Mouse (Mus musculus) ovary, postnatal 14 days (tissue): ENCODE measurements around the gene Brd3.

Experiments
- DNase-seq: peaks from one replicate; pipeline ENCODE4 v3.0.0; 2022; ENCODE audit warnings: low spot score

Gene Brd3

DNA sequence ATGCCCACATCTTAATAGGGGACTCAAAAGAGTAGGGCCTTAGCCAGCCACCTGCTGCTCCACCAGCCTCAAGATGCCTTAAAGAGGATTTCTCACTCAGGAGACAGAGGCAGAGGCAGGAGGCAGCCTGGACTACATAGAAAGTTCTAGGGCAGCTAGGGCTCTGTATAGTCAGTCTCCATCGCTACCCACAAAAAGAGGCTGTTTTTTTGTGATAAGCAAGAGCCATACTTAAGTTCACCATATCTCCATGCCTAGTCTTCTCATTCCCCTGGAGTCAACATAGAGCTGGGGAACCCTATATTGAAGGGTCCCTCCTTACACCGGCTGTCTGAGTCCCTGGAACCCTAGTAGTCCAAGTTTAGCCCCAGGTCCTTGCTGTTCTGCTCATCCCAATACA is 36.9 kb downstream of the Brd3 start:
- DNase-seq = no peak

DNA sequence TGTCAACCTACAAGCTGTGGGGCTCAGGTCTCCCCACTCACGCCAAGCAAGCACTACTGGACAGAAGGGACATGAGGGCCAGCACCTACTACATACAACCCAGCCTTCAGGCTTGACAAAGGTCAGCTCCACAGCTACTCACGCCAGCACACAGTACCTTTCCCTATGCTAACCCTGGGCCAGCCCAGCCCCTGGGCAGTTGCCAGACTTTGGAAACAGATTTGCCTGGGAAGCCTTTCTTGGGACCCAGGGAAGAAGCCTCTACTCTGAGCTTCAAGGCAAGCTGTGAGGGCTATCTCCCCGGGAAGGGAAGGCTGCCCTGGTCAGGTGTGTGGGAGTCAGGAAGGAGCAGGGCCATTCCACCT is 37.5 kb downstream of the Brd3 start:
- no peak for DNase-seq

DNA sequence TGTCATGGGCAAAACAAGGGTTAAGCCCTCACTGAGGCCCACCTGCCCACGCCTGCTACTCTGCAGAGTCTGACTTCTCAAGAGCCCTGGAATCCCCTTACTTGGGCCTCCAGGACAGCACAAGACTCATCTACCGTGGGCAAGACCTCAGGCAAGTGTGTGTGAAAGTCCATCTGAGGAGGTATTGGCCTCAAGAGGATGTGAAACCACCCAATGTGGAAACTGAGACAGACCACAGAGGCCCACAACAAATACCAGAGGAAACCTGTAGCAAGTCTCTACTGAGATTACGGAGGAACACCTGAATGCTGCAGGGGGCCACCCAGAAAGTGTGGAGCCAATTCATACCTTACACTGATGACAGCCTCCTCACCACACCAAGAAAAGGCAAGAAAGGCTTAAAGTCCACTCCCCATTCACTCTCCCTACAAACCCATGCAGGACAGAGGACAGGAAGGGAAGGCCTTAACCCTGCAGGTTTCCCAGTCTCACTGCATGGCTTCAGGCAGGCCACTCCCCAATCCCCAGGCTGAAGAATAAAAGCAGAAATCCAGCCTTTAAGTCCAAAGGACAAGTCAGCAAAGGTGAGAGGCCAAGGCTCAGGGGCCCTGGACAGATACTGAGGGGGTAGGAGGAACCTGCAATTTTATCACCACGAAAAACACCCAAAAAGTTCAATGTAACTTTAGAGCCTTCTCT is 38.0 kb downstream of the Brd3 start:
- no peak for DNase-seq

DNA sequence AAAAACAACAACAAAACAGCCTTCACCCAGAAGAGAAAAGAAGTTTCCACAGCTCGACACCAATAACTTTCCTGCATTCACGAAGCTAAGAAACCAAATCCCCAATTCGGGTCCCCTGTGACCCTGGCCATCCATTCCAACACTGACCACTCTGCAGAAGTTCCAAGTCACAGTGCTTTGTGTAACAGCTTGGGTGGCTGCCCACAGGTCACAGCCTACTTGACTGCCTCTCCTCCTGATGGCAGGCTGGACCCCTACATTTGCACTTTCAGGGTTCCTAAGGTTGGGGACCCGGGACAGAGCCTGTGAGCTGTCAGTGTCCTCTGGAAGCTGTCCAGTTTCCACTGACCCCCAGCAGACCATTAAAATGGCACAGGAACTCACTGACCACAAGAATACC is 44.6 kb downstream of the Brd3 start:
- DNase-seq = no peak

DNA sequence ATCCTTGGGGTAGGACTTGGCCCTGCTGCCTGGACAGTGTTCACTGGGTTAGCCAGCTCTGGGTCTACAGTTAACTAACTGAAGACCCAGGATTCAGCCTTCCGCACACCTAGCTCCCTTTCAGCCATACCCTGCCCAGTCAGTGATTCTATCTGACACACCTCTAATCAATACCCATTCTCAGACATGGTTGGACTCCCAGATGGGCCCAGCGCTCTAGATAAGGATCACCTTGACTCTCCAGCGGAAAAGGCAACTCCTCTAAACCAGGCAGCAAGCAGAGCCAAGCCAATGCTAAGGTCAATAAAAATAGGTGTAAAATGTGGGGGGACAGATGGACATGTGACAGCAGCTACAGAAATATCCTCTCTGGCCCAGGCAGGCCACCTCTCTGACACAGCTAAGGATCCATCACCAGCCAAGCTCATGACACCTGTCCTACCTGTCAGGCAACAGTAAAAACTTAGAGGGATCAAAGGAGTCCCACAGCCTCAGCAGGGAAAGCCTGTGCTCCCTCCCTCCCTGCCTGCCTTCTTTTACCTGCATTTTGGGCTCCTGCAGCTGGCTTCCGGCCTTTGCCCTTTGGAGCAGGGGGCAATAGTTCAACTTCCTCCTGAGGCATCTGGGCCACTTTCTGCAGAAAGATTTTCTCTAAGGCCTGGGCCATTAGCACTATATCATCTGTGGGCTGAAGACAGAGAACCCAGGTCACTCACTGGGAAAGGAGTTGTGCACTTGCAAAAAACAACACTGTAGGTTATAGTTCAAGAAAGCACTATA is 45.4 kb downstream of the Brd3 start:
- no peak for DNase-seq

DNA sequence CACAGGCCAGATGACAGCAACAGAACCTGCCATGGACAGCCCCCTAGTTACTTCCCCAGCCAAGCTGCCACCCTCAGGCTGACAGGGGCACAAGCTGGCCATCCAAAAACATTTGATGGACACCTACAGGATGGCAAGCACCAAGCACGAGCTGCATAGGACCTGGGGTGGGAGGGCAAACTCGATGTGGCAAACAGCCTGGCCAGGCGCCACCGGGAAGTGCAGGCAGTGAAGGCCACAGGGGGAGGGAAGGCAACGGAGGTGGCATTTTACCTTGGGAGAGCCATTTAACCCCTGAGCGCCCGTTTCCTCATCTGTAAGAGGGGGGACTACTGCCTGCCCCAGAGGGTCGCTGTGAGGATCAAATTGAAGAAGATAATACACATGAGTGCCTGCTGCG is 46.8 kb downstream of the Brd3 start:
- DNase-seq = no peak

DNA sequence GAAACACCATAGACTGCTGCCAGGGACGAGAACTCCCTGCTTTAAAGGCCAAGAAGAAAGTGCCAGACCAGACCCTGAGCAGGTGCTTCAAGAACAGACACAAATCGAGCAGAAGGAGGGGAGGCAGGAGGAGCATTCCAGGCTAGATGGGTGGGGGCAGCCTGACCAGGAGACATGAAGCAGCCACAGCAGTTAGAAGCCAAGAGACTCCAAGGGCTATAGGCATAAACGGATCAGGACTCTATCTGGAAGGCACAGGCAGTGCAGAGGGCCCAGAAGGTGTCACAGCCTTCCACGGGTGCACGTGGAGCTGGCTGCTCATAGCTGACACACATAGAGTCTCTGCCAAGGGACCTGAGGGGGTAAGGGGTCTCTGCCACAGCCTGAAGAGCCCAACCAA is 47.3 kb downstream of the Brd3 start:
- no peak for DNase-seq

DNA sequence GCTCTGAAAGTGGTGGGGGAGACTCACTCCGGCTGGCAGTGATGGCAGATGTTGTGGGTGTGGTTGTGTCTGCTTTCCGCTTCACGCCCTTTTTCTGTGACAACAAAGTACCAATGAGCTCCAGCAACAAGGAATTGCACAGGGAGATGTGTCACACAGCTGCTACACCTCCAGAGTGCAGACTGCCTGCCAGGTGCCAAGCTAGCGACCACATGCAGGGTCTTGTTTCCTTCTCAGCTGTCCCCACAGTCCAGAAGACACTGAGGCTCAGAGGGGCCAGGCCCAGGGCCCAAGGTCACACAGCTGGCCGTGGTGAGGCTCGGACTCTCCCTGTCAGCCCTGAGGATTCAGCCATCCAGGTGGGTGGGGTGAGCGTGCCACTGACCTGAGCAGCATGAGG is 47.7 kb downstream of the Brd3 start:
- no peak for DNase-seq

DNA sequence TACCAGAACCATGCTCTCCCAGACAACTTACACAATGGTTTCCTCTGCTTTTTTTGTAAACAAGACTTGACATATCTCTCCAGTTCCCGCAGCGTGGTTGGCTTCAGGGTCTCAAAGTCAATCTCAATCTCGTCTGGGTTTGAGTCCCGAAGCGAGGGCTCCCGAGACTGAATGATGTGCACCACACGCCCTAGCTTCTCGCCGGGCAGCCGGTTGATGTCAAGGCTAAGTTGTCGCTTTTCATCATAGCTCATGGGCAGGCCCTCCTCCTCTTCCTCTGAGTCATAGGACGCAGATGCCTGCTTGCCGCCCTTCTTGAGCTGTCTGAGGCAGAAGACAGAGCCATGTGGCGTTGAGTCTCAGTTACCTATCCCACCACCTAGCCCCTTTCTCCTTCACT is 57.2 kb downstream of the Brd3 start:
- DNase-seq = no peak

DNA sequence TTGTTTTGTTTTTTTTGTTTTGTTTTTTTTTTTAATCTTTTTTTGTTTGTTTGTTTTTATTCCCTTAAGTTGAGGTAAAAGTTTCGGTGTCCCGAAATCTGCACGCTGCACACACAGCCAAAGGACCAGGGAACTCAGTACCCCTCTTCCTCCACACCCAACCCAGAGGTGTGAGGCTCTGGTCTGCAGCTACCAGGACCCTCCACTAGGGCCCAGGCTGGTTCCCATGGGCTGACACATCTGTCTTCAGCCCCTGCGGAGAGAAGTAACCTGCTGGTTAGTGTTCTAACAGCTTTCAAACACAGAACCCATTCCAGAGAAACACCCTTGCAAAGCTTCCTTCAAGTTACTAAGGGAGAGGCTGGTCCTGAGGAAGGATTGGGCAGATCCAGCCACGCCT is 59.7 kb downstream of the Brd3 start:
- DNase-seq = no peak

DNA sequence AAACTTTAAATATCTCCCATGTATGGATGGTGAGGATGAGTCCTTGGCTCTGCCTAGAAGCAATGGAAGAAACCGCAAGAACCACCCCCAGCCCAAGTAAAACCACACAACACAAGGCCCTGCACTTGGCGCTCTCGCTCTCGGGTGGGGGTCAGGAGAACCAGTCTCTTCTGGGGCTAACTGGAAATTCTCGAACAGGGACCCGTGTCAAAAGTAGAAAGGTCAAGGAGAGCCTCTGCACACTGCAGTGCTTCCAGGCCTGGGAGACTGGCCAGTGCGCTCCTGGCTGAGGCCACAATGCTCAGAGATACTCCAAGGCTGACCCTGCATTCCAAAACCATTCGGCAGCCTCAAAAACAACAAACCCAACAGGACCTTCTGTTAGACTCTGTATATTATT is 60.6 kb downstream of the Brd3 start:
- DNase-seq = no peak

DNA sequence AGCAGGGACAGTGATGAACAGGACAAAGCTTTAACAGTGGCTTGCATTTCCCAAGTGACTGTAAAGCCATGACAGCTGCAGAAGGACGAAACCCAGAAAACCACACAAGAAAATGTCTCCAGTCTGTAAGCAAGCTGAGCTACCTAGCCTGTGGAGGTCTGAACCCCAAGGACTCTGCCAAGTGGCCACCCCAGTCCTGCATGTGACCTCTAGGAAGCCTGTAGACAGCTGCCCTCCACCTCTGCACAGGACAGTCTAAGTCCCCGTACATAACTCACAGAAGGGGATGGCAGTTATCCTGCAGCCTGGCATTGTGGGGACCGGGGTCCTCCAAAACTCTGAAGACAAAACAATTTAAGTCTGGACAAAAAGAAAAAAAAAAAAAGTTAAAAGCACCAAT is 61.6 kb downstream of the Brd3 start:
- DNase-seq = no peak

DNA sequence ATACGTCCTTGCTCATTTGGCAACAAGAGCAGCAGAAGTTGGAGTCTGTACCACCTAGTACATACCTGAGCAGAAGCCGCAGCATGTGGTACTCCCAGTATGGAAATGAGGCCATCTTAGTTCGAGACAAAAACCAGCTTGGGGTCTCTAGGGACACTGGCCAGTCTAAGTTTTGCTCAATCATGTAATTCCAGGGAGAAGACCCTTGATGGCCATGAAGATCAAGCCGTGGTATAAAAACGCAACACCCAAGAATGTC is 64.1 kb downstream of the Brd3 start:
- DNase-seq = no peak

DNA sequence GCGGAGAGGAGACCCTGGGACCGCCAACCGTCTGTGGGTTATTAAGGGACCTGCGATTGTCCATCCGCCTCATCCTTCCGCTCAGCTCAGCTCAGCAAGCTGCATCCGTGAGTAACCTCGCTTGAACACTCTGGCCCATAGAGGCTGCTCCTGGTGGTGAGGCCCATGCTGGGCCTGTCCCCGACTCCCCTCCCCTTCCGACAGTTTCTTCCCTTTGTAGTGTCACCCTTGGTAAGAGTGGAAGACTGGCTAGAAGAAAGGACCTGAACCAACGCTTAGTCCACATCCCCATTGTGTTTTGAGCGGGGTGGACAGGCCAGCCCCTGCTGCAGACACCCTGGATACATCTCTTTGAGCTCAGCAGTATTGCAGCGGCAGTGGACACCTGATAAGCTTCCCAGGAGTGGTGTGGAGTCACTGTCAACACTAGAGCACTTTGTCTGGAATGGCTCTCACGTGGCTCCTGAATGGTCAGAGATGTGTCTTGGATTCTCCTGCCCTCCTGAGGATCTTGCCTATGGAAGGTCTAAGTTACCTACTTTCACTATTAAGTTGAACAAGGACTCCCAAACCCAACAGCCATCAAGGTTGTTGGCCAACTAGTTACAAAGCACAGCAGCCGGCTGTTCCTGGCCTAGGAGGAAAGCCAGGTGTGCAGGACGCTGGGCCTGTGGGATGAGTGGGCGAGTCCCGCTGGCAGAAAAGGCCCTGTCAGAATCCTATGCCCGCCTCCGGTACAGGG is 64.6 kb downstream of the Brd3 start:
- no peak for DNase-seq

DNA sequence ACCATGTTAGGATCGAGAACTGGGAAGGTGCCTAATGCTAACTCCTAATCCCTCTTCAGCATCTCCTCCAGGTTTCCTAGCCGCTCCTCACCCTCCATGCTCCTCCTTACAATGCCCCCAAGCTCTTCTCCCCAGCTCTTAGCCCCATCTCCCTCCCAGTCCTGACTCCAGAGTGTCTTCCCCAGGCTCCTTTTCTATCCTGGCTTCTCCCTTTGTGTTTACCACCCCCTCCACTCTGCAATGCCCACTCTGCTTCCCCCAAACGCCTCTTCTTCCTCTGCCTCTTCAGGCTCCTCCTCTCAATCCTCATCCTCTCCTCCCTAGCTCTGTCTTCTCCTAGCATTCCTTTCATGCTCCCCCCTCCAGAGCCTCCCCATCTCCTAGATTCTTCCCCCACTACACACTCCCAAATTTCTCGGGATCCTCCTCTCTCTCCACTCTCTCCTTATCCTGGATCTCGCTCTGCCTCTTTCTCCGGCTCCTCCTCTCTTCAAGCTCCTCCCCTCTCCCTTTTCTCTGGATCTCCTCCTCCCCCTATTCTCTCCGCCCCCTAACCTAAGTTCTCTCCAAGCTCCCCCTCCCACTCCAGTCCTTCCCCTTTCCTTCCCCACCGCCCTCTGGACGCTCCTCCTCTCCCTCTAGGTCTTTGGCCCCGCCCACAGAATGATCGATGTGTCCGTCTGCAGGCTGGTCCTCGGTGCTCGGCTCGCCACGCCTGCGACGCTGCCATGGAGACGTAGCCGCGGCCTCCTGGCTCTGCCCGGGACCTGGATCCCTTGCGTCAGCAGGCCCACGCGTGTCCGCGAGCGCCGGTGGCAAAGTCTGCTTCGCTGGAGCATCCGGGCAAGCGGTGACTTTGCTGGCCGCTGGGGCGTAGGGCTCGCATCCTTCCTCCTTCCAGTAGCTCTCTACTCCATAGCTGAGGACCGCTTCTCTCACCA is 65.4 kb downstream of the Brd3 start, which contains the start of gene Brd3os:
TSS of gene Brd3os (plus strand) at position 558 of the 941 bp plus-strand sequence.
- peak; percentile 90 for DNase-seq

DNA sequence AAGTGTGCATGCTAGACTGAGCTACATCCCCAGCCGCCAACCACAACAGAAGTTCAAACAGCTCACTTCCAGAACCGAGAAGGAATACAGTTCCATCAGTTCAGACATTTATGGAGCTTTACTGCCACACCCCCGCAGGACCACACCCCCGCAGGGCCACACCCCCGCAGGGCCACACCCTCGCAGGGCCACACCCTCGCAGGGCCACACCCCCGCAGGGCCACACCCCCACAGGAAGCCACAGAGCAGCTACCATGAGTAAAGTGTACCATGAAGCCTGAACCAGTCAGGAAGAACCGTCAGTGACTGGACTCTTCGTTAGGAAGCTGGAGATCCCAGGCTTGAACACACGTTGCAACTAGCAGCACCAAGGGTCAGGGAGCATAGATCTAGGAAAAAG is 69.2 kb downstream of the Brd3 start:
- no peak for DNase-seq

DNA sequence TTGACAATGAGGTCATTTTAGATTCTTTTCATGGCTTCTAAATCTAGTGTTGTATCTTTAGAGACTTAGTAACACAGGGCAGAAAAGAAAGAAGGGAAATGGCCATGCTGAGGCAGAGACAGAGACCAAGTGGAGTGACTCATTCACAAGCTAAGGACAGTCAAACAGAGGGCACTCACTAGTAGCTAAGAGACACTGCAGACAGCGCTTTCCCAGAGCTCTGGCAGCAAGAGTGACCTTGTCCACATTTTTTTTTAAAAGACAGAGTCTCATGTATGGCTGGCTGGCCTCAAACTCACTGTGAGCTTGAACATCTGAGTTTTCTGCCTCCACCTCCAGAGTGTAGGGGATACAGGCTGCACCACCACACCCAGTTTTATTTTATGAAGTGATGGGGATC is 69.6 kb downstream of the Brd3 start:
- no peak for DNase-seq

DNA sequence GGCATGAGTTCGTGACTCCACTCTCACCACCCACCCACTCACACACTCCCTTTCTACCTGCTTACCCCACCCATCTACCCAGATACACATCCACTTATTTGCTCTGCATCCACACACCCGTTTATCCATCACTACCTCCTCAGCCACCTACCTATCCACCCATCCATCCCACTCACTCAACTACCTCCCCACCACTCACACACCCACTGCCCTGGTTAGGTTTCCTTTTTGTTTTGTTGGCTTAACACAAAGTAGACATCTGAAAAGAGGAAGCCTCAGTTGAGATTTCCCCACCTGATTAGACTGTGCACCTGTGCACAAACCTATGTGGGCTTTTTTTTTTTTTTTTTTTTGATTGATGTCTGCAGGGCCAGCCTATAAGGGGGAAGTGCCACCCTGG is 74.9 kb downstream of the Brd3 start:
- no peak for DNase-seq

DNA sequence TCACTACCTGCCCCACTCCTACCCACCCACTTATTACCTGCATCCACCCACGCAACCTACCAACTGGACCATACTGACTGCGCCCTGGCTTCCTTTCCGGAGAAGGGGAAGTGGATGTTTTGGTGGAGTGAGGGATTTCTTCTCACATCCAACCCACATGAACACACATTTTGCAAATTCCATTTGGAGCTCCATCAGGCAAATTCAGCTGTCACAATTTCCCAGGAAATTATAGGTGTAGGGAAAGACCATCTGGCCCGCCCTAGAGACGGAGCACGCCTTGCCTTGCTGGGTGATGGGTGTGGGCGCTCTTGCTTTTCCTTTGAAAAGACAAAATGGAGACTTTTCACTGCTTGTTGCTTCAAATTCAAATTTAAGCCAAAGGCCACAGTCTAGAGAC is 76.8 kb downstream of the Brd3 start:
- DNase-seq = no peak

DNA sequence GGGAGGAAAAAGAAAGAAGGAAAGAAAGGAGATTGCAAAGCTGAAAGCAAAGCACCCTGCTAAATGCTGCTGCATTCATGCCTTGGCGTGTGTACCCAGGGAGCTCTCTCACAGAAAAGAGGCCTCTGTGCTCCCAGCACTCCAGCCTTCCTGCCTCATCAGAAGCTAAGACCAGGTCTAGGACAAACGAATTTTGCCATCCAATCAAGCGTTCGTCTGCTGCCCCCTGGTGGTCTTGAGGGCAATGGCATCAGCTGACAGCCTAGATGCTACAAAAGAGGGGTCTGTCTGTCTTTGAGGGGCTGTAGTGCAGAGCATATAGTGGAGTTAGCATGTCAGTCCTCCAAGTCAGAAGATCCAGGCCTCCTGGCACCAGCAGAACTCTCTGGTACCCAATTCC is 79.4 kb downstream of the Brd3 start:
- peak; percentile 81 for DNase-seq

DNA sequence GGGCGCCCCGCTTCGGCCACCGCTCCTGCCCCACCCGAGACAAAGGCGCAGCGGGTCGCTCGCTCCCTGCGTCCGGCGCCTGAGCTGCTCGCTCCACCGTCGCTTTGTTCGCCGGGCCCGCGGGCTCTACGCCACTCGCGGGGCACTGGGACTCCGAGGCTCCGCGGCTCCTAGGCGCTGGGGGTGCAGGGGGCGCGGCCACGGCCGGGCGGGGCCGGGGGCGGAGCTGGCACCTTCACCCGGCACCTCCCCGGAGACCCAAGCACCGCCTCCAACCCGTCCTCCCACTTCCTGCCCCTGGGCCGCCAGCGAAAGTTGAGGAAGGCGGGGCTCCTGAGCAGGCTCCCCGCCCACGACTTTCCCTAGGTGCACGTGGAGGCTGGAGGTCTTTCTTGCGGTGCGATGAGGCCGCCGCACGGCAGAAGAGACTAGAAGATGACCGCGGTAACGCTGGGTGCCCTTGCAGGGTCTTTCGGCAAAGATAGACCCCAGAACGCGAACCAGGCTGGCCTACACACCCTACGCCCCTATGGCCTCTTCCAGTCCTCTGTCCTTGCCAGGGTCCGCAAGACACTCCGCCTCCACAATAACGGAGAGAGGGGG is 80.5 kb downstream of the Brd3 start, which contains the start of gene Vav2:
TSS of gene Vav2 (minus strand) at position 179 of the 603 bp plus-strand sequence.
- peak; percentile 83 for DNase-seq

DNA sequence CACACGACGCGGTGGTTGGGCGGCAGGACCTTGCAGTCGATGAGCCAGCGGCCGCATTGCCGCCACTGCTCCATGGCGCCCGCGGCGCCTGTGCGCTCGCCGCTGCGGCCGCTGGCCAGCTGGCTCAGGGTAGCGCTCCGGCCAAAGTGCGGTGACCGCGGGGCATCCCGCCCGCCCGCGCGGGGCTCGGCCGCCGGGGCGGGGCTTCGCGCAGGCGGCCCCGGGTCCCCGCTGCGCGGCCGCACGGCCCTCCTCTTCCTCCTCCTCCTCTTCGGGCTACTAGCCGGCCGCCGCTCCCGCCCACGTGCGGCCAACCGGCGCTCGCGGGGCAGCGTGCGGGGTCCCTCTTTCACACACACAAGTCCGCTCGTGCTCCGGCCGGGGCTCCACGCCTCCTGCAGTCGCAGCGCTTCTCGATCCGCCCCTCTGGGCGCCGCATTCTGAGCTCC is 81.0 kb downstream of the Brd3 start:
- no peak for DNase-seq
